Mouse (Mus musculus) left cerebral cortex, postnatal 25 days (tissue): ENCODE data around the gene Tcf20. TPM values are rescaled to one million over a fixed set of nuclear protein-coding genes. Genes with fewer than 3 reads are reported as not detected.
"Not testable (repeated sequence)": the region's sequence is repeated elsewhere in the genome, so short reads cannot be mapped to it uniquely, and the experiment has no call there.

Experiments used
- DNase-seq, 2 experiments: peaks; one replicate each; pipeline ENCODE4 v3.0.0; 2022; ENCODE audit warnings: low spot score in 2 of 2, mixed read lengths in 1 of 2
- intact Hi-C: fragments of 180-260 bp; cut with DNase I; formaldehyde crosslinking; loops from one replicate; pipeline ENCODE4 v1.15.1; 2025
- total RNA-seq, 2 experiments: library from RNA; stranded (reverse); gene quantifications; 2 replicates each; pipeline ENCODE4 v1.2.3; 2021

Gene Tcf20
- total RNA-seq, 2 experiments from 2014 or later = 181 to 193 TPM

DNA sequence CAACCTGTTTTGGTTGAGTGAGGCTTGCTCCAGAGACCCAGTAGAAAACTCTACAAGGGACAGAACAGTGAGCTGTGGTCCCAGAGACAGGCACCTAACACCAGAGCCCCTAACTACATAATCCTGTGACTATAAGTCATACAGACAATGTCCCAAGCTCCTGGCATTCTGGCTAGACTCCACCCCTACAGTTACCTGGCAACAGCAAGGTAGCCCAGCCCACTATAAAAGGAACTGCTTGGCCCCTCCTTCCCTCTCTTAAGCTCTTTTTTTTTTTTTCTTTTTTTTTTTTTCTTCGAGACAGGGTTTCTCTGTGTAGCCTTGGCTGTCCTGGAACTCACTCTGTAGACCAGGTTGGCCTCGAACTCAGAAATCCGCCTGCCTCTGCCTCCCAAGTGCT, 121.4 kb downstream of the Tcf20 start:
- DNase-seq, intact Hi-C loops: not testable (repeated sequence)

DNA sequence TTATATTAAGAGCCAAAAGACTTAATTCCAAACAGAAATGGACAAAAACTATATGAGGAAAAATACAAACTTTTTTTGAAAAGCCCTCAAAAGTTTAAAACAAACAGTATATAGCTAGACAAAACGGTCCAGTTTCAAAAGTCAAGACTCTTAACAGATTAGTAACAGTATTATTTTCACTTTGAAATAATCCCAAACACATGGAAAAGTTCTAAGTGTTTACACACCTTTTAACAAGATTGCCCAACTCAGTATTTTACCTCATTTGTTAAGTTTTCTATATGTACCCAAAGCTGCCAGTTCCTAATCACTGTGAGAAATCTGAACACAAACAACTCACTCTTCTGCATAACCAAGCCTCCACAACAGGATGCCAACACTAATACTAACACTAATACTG, 124.0 kb downstream of the Tcf20 start:
- intact Hi-C loops = no loop called here
- no peak for DNase-seq

DNA sequence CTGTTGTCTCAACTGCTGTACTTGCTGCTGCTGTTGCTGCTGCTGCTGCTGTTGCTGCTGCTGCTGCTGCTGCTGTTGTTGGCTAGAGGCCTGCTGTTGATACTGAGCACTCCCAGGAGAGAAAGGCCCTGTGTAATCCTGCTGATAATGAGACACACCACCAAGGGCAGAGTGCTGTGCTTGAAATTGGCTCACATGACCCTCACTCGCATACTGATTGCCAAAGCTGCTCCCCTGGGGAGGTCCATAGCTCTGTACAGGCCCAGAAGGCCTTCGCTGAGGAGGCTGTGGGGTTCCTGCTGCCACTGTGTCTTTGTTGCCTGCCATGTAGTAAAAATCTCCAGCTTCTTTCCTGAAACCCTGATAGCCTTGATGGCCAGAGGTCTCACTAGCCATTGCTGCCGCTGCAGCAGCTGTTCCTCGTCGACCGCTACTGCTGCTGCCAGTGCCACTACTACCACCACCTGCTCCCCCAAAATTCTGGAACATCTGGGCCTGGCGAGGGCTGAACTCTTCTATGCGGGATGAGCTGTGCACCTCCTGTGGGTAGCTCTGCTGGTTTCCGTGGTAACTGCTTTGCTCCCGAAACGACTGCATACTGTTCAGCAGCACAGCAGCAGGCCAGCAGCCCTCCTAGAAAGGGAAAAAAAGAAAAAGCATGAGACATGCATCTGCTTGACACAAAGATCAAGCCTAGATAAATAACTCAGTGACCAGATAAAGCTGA, 130.9 kb downstream of the Tcf20 start:
- intact Hi-C loops = no loop called here
- DNase-seq = peak; percentile 40 to 59

DNA sequence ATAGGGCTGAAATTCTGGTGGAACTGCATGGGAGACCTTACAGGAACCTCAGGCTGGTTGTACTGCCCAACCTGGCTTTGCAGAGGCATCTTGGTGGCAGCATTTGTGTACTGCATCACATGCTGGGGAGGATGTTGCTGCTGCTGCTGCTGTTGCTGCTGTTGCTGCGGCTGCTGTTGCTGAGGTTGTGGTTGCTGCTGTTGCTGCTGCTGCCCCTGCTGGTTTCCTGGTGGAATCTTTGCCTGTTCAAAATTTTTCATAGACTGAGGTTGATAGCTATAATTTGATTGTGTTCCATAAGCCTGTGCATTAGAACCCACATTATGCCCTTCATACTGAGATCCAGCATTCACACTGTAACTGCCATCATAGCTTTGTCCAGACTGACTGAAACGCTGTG, 131.6 kb downstream of the Tcf20 start:
- DNase-seq = no peak
- intact Hi-C loops = no loop called here

DNA sequence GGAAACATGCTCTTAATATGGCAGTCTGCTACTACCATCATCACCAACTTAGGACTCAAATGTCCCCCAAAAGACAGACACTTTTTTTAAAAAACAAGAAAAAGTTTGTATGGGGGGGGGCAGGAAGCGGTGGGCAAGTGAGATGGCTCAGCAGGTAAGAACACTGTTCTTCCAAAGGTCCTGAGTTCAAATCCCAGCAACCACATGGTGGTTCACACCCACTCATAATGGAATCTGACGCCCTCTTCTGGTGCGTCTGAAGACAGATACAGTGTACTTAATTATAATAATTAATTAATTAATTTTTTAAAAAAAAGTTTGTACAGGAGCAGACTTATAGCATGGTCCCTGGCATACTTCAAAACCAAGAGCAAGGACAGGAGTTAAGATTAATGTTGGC, 148.5 kb downstream of the Tcf20 start:
- intact Hi-C loops = no loop called here
- DNase-seq = no peak

DNA sequence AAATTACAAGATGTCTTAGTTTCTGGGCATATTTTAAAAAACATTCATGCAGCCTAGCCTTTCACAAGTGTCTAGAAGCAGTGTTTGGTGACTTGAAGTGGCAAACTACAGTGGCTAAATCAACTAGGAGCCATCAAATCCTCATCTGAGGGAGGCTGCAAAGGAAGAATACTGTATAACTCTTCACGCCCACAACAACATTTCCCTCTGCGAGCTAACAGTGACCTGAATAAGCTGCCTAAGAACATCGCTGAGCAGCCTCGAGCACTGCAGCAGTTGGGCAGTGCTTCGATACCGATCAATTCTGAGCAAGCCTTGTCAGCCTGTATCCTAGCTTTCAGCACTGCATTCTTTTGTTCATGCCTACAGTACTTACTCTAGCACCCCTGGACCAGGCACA, 157.8 kb downstream of the Tcf20 start:
- peak in 1 of 2 experiments; percentile 45 for DNase-seq
- intact Hi-C loops = no loop called here

DNA sequence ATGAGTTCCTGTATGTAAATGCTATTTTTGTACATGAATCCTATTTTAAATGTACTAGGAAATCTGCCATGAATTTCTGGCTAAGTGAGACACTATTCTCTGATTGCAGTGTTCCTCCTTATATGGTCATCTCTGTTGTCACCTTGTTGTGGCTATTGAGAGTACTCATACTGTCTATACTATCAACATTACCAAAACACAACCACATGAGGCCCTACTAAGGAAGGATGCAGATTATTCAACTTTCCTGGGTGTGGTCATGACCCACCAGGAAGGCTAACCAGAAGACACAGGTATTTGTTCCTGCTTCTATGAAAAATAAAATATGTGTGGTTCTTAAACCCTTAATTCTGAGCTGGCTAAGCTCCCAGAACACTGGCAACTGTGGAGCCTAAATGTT, 161.8 kb downstream of the Tcf20 start:
- no peak for DNase-seq
- intact Hi-C loops = no loop called here

DNA sequence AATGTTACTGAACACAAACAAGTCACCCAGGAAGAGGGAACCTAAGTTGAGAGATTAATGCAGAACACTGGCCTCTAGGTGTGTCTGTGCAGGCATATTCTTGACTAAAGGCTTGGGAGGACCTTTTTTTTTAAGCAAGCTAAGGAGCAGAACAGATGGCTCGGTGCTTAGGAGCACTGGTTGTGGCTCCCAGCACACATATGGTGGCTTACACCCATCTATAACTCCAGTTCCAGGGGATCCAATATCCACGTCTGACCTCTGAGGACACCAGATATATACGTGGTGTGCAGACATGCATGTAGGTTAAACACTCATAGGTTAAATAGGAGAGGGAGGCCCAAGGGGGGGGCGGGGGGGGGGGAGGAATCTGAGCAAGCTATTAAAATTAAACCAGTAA, 165.3 kb downstream of the Tcf20 start:
- no peak for DNase-seq
- intact Hi-C loops = no loop called here

DNA sequence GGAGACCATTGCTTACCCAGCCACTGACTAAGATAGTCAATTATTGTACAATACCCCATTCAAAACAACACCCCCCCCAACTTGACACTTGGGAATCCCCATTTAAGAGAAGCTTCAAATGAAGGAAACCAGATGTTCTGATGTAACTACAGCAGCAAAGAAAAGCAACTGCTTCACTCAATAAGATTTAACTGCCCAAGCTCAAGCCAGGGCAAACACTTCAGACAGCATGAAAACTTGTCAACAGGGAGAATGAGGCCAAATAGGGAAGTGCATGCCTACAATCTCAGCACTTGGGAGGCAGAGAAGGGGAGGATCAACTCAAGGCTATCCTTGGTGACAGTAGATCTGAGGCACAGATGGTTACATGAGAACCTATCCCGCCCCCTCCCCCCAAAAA, 166.0 kb downstream of the Tcf20 start:
- no peak for DNase-seq
- intact Hi-C loops = no loop called here

DNA sequence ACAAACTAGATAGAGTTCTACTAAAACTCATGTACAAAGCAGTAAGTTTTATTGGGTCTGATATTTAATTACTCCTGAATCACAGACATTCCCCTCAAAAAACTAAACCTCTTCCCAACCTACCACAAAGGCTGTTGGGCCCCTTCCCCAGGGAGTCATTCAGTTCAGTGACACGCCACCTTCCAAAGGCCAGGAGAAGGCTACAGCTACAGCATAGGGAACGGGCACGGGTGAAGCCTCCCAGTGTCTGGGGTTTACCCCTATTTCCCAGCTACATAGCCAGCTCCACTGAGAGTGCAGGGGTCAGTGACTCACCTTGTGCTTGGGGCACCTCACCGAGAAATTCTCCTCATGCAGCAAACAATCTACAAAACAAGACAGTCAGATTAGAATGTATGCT, 172.4 kb downstream of the Tcf20 start:
- no peak for DNase-seq
- intact Hi-C loops = loop anchor here (2.0 kb wide), 1 partner anchor 298 kb away; no protein-coding TSS in a partner anchor

DNA sequence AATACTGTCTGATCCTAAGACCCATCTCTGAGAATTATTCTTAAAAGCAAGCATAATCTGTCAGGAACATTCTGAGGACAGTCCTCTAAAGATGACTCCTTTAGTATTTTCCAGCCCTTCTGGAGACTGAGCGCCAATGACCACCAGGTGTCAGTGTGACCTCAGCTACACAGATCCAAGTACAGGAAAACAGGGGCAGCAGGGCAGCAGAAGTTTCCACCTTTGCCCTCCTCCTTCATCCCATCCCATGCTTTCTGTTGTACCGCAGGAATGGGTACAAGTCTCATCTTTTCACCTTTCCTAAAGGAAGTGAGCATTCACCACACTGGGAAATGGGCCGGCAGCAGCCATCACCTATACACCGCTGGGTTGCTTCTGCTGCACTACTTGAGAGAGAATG, 172.9 kb downstream of the Tcf20 start:
- intact Hi-C loops = loop anchor here (1.0 to 5.0 kb wide), 3 partner anchors 92 to 298 kb away; no protein-coding TSS in a partner anchor
- peak; percentile 52 to 60 for DNase-seq

DNA sequence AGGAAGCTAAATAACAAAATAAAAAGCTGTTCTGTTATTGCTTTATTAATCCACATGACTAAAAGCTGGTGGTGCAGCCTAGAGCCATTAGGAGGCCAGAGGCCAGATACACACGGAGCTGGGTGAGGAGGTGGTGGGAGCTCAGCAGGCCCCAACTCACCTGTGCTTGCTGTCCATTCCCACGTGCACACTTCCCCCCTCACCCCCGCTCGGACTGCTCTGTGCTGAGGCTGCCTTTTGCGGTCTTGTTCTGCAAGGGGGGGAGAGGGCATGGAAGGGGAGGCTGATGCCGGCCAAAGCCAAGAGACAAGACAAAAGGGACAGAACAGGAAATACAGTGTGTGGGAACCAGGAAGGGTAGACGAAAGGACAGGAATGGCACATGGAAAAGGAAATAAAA, 173.4 kb downstream of the Tcf20 start:
- DNase-seq = no peak
- intact Hi-C loops = loop anchor here (1.0 to 5.0 kb wide), 3 partner anchors 93 to 298 kb away; no protein-coding TSS in a partner anchor

DNA sequence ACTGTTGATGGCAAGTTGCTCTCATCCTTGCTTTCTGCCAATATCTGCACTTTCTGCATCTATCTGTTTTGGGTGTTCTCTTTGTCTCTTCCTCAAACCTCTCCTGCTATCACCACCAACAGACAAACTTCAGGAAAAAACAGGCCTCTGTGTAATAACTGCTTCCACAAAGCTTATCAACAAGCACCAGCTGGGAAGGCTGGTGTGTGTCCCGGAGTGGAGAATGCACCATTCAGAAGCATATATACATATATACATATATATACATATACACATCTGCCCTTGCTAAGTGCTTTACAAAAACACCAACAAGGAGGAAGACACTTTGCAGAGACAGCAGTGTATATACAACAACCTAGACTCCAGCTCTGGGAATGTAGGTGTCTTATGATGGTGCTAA, 177.1 kb downstream of the Tcf20 start:
- DNase-seq = no peak
- intact Hi-C loops = loop anchor here (5.0 kb wide), 1 partner anchor 97 kb away; no protein-coding TSS in a partner anchor

DNA sequence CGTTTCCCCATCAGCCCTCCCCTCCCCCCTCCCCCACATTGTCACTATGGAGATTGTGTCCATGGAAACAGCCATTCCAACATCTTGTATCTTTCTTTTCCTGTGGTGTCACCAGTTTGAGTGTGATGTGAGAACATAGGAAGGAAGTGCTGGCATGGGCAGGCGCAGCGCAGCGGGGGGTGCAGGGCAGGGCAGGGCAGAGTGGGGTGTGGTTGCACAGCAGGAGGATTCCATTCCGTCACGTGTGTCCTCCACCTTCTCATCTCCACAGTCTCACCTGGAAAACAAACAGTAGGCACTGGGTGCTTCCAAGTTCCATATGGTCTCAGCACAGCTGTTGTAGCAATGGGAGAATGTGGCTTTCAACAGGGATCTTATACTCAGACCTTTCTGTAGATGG, 178.2 kb downstream of the Tcf20 start:
- intact Hi-C loops = loop anchor here (10.0 kb wide), 2 partner anchors 395 to 705 kb away; partner anchors contain the start of gene Ttll1
- DNase-seq = peak in 1 of 2 experiments; percentile 21

DNA sequence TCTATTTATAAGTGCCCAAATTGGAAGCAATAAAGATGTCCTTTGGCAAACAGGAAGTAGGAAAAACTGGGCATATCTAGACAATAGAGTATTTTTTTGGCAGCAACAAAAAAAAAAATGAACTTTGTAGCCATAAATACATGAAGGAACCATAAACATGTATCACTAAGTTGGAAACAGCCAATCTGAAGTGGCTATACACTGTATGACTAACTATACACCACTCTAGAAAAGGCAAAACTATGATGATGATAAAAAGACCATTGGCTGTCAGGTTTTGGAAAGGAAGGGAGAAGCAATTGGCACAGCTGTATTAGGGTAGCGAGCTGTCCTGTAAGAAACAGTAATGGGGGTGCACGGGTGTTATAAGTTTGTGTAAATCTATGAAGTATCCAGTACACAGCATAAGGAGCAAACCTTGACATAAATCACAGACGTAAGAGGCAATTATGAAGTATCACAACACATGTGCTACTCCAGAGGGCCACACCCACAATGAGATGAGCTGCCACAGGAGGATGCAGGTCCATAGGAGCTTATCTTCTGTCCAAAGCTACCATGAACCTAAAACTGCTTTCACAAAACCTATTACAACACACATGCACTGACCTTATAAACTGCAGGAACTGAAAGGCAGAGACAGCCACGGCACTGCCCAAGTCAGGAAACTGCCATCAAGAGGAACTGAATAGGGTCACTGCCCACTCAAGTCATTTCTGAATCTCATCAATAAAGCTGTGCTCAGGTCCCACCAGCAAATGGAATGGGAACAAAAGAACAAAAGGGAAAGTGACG, 180.5 kb downstream of the Tcf20 start:
- intact Hi-C loops = loop anchor here (10.0 kb wide), 2 partner anchors 398 to 708 kb away; partner anchors contain the start of gene Ttll1
- no peak for DNase-seq

DNA sequence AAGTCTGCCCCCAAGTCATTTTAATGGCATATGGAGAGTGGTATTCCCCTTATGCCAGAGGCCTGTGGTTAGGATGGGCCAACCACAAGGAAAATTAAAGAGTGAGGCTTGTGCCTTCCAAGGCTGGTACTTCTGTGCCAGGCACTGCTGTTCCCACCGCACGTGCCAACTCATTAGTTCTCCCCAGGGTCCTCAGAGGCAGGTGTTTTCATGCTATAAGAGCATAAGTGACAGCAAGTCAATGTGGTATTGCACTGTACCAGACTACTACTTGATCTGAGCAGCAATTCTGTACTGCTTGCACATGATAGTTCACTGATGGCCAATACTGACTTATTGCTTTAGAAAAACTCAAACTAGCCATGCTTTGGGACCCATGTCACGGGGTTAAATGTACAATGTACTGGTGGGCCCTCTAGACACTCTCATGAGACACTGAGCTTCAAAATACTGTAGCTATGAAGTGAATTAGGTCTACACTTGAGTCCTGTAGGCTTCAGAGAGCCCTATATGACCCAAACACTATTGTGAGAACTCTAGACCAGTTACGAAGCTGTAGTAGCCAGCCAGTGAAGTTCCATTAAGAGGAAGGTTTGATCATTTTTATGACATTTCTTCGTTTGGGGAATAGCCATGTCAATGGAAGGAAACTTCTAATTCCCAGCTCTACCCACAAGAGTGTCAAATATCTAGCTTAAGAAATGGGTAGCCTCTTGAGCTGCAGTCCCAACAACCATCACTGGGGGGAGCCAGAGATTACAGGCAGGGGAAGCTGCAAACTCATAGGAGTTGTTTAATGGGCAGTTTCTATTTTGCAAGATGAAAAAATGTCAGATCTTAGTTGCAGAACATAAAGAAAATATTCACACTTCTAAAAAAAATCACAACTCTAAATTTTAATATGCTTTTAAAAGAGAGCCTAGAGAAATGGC, 182.7 kb downstream of the Tcf20 start:
- DNase-seq = peak; percentile 82 to 90
- intact Hi-C loops = loop anchor here (1.0 to 10.0 kb wide), 4 partner anchors 232 to 710 kb away; partner anchors contain the start of gene Ttll1

DNA sequence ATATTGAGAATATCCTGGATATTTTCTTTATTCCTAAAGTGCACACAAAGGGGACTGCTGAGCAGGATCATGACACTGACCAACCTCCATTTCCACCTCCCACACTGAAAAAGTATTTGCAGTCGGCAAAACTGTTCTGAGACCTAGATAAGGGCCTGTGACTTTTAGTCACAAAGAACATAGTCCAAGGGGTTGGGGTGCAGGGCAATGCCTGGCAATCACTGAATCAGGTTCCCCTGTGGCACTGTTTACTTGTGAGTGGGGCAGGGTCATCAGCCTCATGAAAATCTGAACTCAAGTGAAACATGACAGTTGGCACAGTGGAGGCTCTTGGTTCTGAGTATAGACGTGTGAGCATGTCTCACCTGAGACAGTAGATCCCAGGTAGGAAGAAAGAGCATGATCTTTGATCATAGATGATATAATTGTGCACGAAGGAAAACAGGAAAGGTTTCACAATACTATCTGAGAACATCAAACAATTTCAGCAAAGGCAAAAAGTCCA, 191.7 kb downstream of the Tcf20 start:
- DNase-seq = no peak
- intact Hi-C loops = no loop called here

DNA sequence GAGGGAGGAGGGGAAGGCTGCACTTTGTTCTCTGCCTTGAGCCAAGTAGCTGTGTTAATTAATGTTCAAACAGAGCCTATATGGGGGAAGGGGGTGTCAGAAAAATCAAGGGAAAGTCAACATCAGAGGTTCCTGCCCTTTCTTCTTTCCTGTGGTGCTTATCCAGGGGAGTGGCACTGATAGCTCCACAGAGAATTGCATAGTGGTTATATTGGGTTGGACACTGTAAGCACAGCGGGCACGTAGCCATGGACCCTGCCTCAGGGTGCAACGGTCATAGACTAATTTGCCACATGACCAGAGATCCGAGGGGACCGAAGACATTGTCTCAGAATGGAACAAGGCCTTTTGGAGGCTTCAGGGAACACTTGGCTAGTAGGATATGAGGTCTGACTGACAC, 193.4 kb downstream of the Tcf20 start, which contains the start of gene Cyp2d26:
TSS of gene Cyp2d26 (minus strand) at position 18 of the 400 bp plus-strand sequence.
- intact Hi-C loops = no loop called here
- DNase-seq = no peak

DNA sequence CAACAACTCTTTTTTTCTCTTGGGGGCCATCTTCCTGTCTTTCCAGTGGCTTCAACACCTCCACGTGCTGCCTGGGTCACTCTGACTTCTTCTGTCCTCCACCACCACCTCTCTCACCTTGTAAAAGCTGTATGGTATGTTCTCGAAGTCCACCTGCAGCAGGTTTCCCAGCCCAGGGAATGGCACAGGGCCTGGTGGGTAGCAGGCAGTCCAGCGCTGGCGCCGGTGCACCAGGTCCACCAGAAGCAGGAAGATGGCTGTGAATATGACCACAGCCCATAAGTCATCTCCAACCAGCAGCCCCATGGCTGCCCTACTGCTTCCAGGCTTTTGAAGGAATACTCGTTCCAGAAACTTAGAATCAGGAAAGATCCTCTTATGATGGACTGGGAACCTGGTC, 193.8 kb downstream of the Tcf20 start:
- no peak for DNase-seq
- intact Hi-C loops = no loop called here
